Mouse (Mus musculus) adrenal gland, adult 8-10 months (tissue): ENCODE measurements around the gene Gm29644. TPM values are rescaled to one million over a fixed set of nuclear protein-coding genes. Genes with fewer than 3 reads are reported as not detected.
"Not testable (repeated sequence)": the region's sequence is repeated elsewhere in the genome, so short reads cannot be mapped to it uniquely, and the experiment has no call there.

Source experiments
- DNase-seq: peaks from one replicate; pipeline ENCODE4 v3.0.0; 2022
- total RNA-seq, 4 experiments: library from RNA; stranded (reverse); gene quantifications; 2 replicates each; pipeline ENCODE4 v1.2.4; 2022

Gene Gm29644
- total RNA-seq: not detected

GRCm38 (mm10) chrY:70303187-70303586 lies at the start of gene Gm29644, which contains the start of gene Gm29423:
Gm29644 (minus strand) TSS chrY:70303343.
Gm29423 (minus strand) TSS chrY:70303287.
- not testable (repeated sequence) for DNase-seq

DNA sequence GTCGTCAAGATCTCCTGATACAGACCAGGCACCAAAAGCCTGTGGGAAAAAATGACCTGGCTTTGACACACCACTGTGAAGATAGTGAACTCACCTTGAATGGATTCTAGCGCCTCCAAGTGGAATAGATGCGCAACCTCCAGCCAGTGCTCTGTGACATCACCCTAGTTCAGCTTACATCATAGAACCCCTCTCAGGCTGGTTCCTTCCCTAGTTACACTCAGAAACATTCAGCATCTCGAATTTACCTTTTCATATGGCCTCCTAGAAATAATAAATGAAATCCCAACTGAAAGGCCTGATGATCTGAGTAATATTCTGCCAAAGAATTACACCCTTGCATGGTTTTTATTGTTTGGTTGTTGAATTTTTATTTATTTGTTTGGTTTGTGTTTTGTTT lies 29.6 kb downstream of the Gm29644 start, which contains the start of gene Gm21118:
Gm21118 (minus strand) TSS at position 101 of the 400 bp plus-strand sequence.
- not testable (repeated sequence) for DNase-seq

Other genes starting within 250 kb of the Gm29644 start
- gene Gm21118, start 29.7 kb downstream of the Gm29644 start, total RNA-seq: not detected
- gene Gm29423, start 56 bp downstream of the Gm29644 start, total RNA-seq: not detected
- not detected for gene Gm20888, start 138.5 kb upstream of the Gm29644 start, total RNA-seq